In genomic region chr17:80944530-80945198, GRCm38 (mm10) we compare ENCODE assay signal across 8 mouse cellular contexts. TPM values are rescaled to one million over a fixed set of nuclear protein-coding genes. Genes with fewer than 3 reads are reported as not detected.
DNase-seq lines count a peak whose midpoint lies in the region; ATAC-seq lines count a peak whose summit lies in the region.

Tmem178 (plus strand) TSS chr17:80944632.

- peak within 1 kb of the TSS; percentile 99 for H3K9ac ChIP-seq in forebrain, embryonic 15.5 days (replicated peaks)
- H3K9ac ChIP-seq in lung, embryonic 16.5 days (ENCODE audit: low read length) = peak within 1 kb of the TSS; percentile 75

- H3K9me3 ChIP-seq in forebrain, embryonic 15.5 days = no peaks in the 10 kb centered on the region
- no peaks in the 10 kb centered on the region for H3K9me3 ChIP-seq in lung, embryonic 16.5 days (ENCODE audit: control insufficient read depth, low read length)

- no peaks in the 10 kb centered on the region for H3K36me3 ChIP-seq in forebrain, embryonic 15.5 days
- no peaks in the 10 kb centered on the region for H3K36me3 ChIP-seq in lung, embryonic 16.5 days (ENCODE audit: control insufficient read depth, insufficient read depth, low read length)

- 0% methylated on average over 74 of the region's 84 CpGs for WGBS in forebrain, embryonic 15.5 days
- under 1% methylated on average over 75 of the region's 84 CpGs for WGBS in lung, embryonic 16.5 days

- H3K27ac ChIP-seq in forebrain, embryonic 15.5 days (replicated peaks) = peak within 1 kb of the TSS; percentile 91
- H3K27ac ChIP-seq in lung, embryonic 16.5 days (ENCODE audit: low read length) = no peak within 1 kb of the TSS

- ATAC-seq in forebrain, embryonic 15.5 days (replicated peaks) = peak; percentile 76
- peak; percentile 55 for ATAC-seq in lung, embryonic 16.5 days (ENCODE audit: low read depth)

- peak within 1 kb of the TSS; percentile 70 for H3K4me2 ChIP-seq in forebrain, embryonic 15.5 days (replicated peaks)
- H3K4me2 ChIP-seq in lung, embryonic 16.5 days (ENCODE audit: low read depth, low read length) = peak within 1 kb of the TSS; percentile 99

- peak within 1 kb of the TSS; percentile 99 for H3K4me3 ChIP-seq in forebrain, embryonic 15.5 days
- H3K4me3 ChIP-seq in lung, embryonic 16.5 days (ENCODE audit: low read length) = peak within 1 kb of the TSS; percentile 78

- no peak for DNase-seq in layer of hippocampus, adult 18-20 months (ENCODE audit: low spot score in 2 of 2)
- no peak for DNase-seq in layer of hippocampus, adult 11-12 months (ENCODE audit: low spot score)
- peak; percentile 70 for DNase-seq in cerebellum, adult 11 months
- peak; percentile 44 for DNase-seq in kidney, postnatal 10 days
- DNase-seq in retina, postnatal 7 days (ENCODE audit: low read depth, low spot score) = peak; percentile 34
- DNase-seq in urinary bladder, postnatal 25 days (ENCODE audit: low spot score) = no peak

- peaks cover 46% of the 10 kb centered on the region for H3K4me1 ChIP-seq in forebrain, embryonic 15.5 days
- peaks cover 3% of the 10 kb centered on the region; the same call in 1 of the 2 replicates for H3K4me1 ChIP-seq in lung, embryonic 16.5 days (replicated peaks; ENCODE audit: control insufficient read depth, insufficient read depth, low read length)

- no peaks in the 10 kb centered on the region for H3K27me3 ChIP-seq in forebrain, embryonic 15.5 days
- H3K27me3 ChIP-seq in lung, embryonic 16.5 days (ENCODE audit: control insufficient read depth, insufficient read depth, low read depth, low read length) = peaks cover 20% of the 10 kb centered on the region

RNA-seq across cellular contexts. Expression of gene Tmem178, which starts in this region (rescaled TPM):
- 100 to 1,000 TPM; 103 to 106 TPM for total RNA-seq in layer of hippocampus, adult 18-20 months (2021)
- polyA plus RNA-seq in forebrain, embryonic 15.5 days (2015; fragmentation: Nextera tagmentation; extraction: Ambion mirVana) = 43.7 and 46.3 TPM in 2 replicates
- polyA plus RNA-seq in lung, embryonic 16.5 days (2015; fragmentation: Nextera tagmentation; extraction: Ambion mirVana) = 15.2 and 15.8 TPM in 2 replicates

Comparison
In these comparisons a context has a peak if more than half of its experiments do, and no peak if none do; other contexts are left out.
1. DNase-seq: peak in cerebellum, adult 11 months (single experiment), kidney, postnatal 10 days (single experiment) and retina, postnatal 7 days (single experiment); none in layer of hippocampus, adult 18-20 months (0 of 2), layer of hippocampus, adult 11-12 months (single experiment) and urinary bladder, postnatal 25 days (single experiment).